Mouse (Mus musculus) myocyte (in vitro differentiated cells): ENCODE data around the gene C87436.

ENCODE experiments used
- MAX ChIP-seq: IDR thresholded peaks from one replicate; pipeline ENCODE4 v1.6.1; 2011; ENCODE audit warnings: low read depth, mild to moderate bottlenecking, control low read depth
- REST ChIP-seq: IDR thresholded peaks from one replicate; pipeline ENCODE4 v1.6.1; 2011; ENCODE audit warnings: mild to moderate bottlenecking, control low read depth, moderate library complexity; ENCODE audit not compliant: insufficient read depth, insufficient read length
- SRF ChIP-seq: IDR thresholded peaks from one replicate; pipeline ENCODE4 v1.6.1; 2011; ENCODE audit warnings: low read depth; ENCODE audit not compliant: control insufficient read depth, insufficient read length
- TCF3 ChIP-seq: IDR thresholded peaks from one replicate; pipeline ENCODE4 v1.6.1; 2011; ENCODE audit warnings: low read depth, control low read depth; ENCODE audit not compliant: insufficient read length
- USF1 ChIP-seq: IDR thresholded peaks from one replicate; pipeline ENCODE4 v1.6.1; 2011; ENCODE audit warnings: low read depth, mild to moderate bottlenecking, control low read depth, moderate library complexity

- TF ChIP-seq SRF (no peak), USF1 (no peak), MAX (no peak), REST (no peak), TCF3 (no peak)
These were observed 7.4 kb downstream of the C87436 start for GRCm38 (mm10) chr6:86445551-86445950.
